Comparison of ENCODE assay signal across 12 mouse cellular contexts in genomic region chr3:98044768-98045368, GRCm38 (mm10). TPM values are rescaled to one million over a fixed set of nuclear protein-coding genes. Genes with fewer than 3 reads are reported as not detected.
DNase-seq lines count a peak whose midpoint lies in the region; ATAC-seq and TF ChIP-seq lines count a peak whose summit lies in the region.
"Had no signal": no experiment of that assay in that cellular context is flagged by ENCODE, and none has a peak within 500 bp of the region (broad histone marks: within the 10 kb centered on the region; RNA-seq: fewer than 3 reads in every experiment).

No protein-coding gene starts in this region.

- TF ChIP-seq CTCF in layer of hippocampus, adult 2 months (conservative IDR thresholded peaks at IDR 0.05): no peak
- TF ChIP-seq CTCF in cerebellum, adult 2 months (IDR thresholded peaks at IDR 0.05; ENCODE audit: borderline replicate concordance, insufficient read depth, low read depth, low read length): no peak

- 92% methylated on average over 4 of the region's 4 CpGs for WGBS in limb, embryonic 10.5 days
- 62% methylated on average over 4 of the region's 4 CpGs for WGBS in stomach, embryonic 15.5 days
- WGBS in cerebellum, adult 2 months: 82% methylated on average over 4 of the region's 4 CpGs

- no peak overlapping the region for H3K4me3 ChIP-seq in layer of hippocampus, adult 2 months
- H3K4me3 ChIP-seq in limb, embryonic 10.5 days: no peak overlapping the region
- H3K4me3 ChIP-seq in stomach, embryonic 15.5 days (replicated peaks): no peak overlapping the region
- no peak overlapping the region for H3K4me3 ChIP-seq in cerebellum, adult 2 months (replicated peaks; ENCODE audit: insufficient read depth, low read depth, low read length)
- H3K4me3 ChIP-seq: embryonic facial prominence, embryonic 15.5 days had no signal

- peak overlapping the region; percentile 86 for H3K27ac ChIP-seq in layer of hippocampus, adult 2 months
- H3K27ac ChIP-seq in limb, embryonic 10.5 days: peak overlapping the region; percentile 75
- peak overlapping the region; percentile 56 for H3K27ac ChIP-seq in stomach, embryonic 15.5 days
- H3K27ac ChIP-seq in cerebellum, adult 2 months (ENCODE audit: insufficient read depth, low read length): no peak overlapping the region; the same call in 1 of the 2 replicates
- H3K27ac ChIP-seq: embryonic facial prominence, embryonic 15.5 days had no signal

- no peak for DNase-seq in layer of hippocampus, adult 2 months (ENCODE audit: low spot score in 2 of 2)
- no peak for DNase-seq in layer of hippocampus, postnatal 10 days (ENCODE audit: low spot score in 2 of 2)
- peak; percentile 82 for DNase-seq in kidney, adult 9 months
- no peak for DNase-seq in limb, embryonic 10.5 days (ENCODE audit: low spot score)
- no peak for DNase-seq in cerebellum, adult 2 months
- DNase-seq: cerebellum, postnatal 36 days; spleen, adult 18-20 months had no signal

- H3K27me3 ChIP-seq in limb, embryonic 10.5 days (ENCODE audit: low read depth, poor library complexity, severe bottlenecking): no peaks in the 10 kb centered on the region
- H3K27me3 ChIP-seq in stomach, embryonic 15.5 days (replicated peaks): no peaks in the 10 kb centered on the region
- no peaks in the 10 kb centered on the region for H3K27me3 ChIP-seq in cerebellum, adult 2 months (ENCODE audit: control insufficient read depth, insufficient read depth, low read length)
- H3K27me3 ChIP-seq: embryonic facial prominence, embryonic 15.5 days had no signal

- no peaks in the 10 kb centered on the region for H3K9me3 ChIP-seq in limb, embryonic 10.5 days (replicated peaks)
- no peaks in the 10 kb centered on the region for H3K9me3 ChIP-seq in stomach, embryonic 15.5 days
- H3K9me3 ChIP-seq: embryonic facial prominence, embryonic 15.5 days had no signal

- H3K9ac ChIP-seq in stomach, embryonic 15.5 days: no peak overlapping the region
- H3K9ac ChIP-seq: embryonic facial prominence, embryonic 15.5 days had no signal

- TF ChIP-seq POLR2A in cerebellum, adult 2 months (IDR thresholded peaks at IDR 0.05; ENCODE audit: borderline replicate concordance, insufficient read depth, low read length): no peak

- peak; percentile 48 for ATAC-seq in stomach, embryonic 15.5 days (ENCODE audit: insufficient read depth, low FRiP score, low read depth)
- ATAC-seq in megakaryocyte, adult 5-6 weeks (ENCODE audit: poor library complexity, severe bottlenecking): no peak
- ATAC-seq: CD4-positive, CD25-positive, alpha-beta regulatory T cell, adult 4 months; inflammation-experienced regulatory T-cells, adult 6 months had no signal

- H3K4me1 ChIP-seq in limb, embryonic 10.5 days: peaks cover 67% of the 10 kb centered on the region
- H3K4me1 ChIP-seq in stomach, embryonic 15.5 days: peaks cover 48% of the 10 kb centered on the region
- H3K4me1 ChIP-seq in cerebellum, adult 2 months (ENCODE audit: control insufficient read depth, insufficient read depth, low read length): peaks cover 7% of the 10 kb centered on the region; the same call in 1 of the 2 replicates

- peaks cover 11% of the 10 kb centered on the region; the same call in 1 of the 2 replicates for H3K36me3 ChIP-seq in limb, embryonic 10.5 days
- no peaks in the 10 kb centered on the region; the same call in 1 of the 2 replicates for H3K36me3 ChIP-seq in stomach, embryonic 15.5 days
- H3K36me3 ChIP-seq: embryonic facial prominence, embryonic 15.5 days had no signal

- H3K4me2 ChIP-seq in stomach, embryonic 15.5 days: no peak overlapping the region
- H3K4me2 ChIP-seq: embryonic facial prominence, embryonic 15.5 days had no signal

RNA-seq across cellular contexts. Expression of gene Notch2, which starts 31.5 kb away (rescaled TPM):
- 10 to 100 TPM; 22.2 to 25.5 TPM for total RNA-seq in layer of hippocampus, adult 2 months (2021)
- total RNA-seq in layer of hippocampus, postnatal 10 days (2021): 10 to 100 TPM; 28.6 to 32.5 TPM
- polyA plus RNA-seq in limb, embryonic 10.5 days (2016; fragmentation: Nextera tagmentation; extraction: Ambion mirVana): 22.7 and 29.6 TPM in 2 replicates
- 21.4 and 24.7 TPM in 2 replicates for polyA plus RNA-seq in stomach, embryonic 15.5 days (2015; fragmentation: Nextera tagmentation; extraction: Ambion mirVana)
- total RNA-seq in megakaryocyte, adult 5-6 weeks (2015): 92.1 and 97.4 TPM in 2 replicates
- 81.7 and 104 TPM in 2 replicates for total RNA-seq in megakaryocyte, adult 5-6 weeks (2017)
- 5.1 and 6.0 TPM in 2 replicates for polyA plus RNA-seq in cerebellum, adult 2 months (2012; rRNA removed)
